Mouse (Mus musculus): Measurements from ENCODE around the gene Stx3. TPM values are rescaled to one million over a fixed set of nuclear protein-coding genes. Genes with fewer than 3 reads are reported as not detected.

Stx3 gene
- total RNA-seq, 1 experiment from 2014 or later = 8.0 TPM

DNA sequence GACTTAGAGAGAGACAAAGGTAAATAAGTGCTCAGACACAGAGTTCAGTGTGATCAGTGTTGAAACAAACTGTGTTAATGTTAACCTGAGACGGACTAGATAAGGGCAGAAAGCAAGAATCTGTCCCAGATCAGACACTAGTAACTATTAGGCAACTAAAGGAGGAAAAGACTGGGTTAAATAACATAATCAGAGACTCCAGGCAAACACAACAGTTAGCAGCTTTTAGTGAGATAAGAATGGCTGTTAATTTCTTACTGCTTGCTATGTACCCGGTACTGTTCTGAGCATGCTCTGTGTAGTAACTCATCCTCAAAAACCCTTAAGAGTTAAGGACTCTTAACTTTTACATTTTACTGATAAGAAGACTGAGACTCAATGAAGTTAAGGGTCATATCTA lies 93.3 kb downstream of the Stx3 start:
- DNase-seq = no peak

Other genes with a start within 250 kb of the Stx3 start
- gene Ms4a6d, start 214.6 kb downstream of the Stx3 start, total RNA-seq (2021) = 2.1 and 2.7 TPM in 2 replicates
- not detected in 2 replicates for gene Ms4a2, start 195.7 kb downstream of the Stx3 start, total RNA-seq (2021)
- not detected in 2 replicates for gene Ms4a3, start 178.6 kb downstream of the Stx3 start, total RNA-seq (2021)
- gene Oosp2, start 158.8 kb downstream of the Stx3 start, total RNA-seq (2021) = not detected in 2 replicates
- gene Oosp1, start 128.3 kb downstream of the Stx3 start, total RNA-seq (2021) = 1.7 and 1.9 TPM in 2 replicates
- gene Oosp3, start 122.3 kb downstream of the Stx3 start, total RNA-seq (2021) = not detected in 2 replicates
- gene Gif, start 71.8 kb downstream of the Stx3 start, total RNA-seq (2021) = not detected in 2 replicates
- 76.5 and 79.8 TPM in 2 replicates for gene Mrpl16, start 49.0 kb downstream of the Stx3 start, total RNA-seq (2021)
- not detected in 2 replicates for gene Olfr1417, start 19.8 kb upstream of the Stx3 start, total RNA-seq (2021)
- gene Olfr1418, start 41.7 kb upstream of the Stx3 start, total RNA-seq (2021) = not detected in 2 replicates
- not detected in 2 replicates for gene Olfr1419, start 55.7 kb upstream of the Stx3 start, total RNA-seq (2021)
- gene Olfr1420, start 67.2 kb upstream of the Stx3 start, total RNA-seq (2021) = not detected in 2 replicates
- 30.2 and 31.7 TPM in 2 replicates for gene Patl1, start 93.0 kb upstream of the Stx3 start, total RNA-seq (2021)
- 63.9 and 65.6 TPM in 2 replicates for gene Osbp, start 146.5 kb upstream of the Stx3 start, total RNA-seq (2021)
- gene Olfr1423, start 221.9 kb upstream of the Stx3 start, total RNA-seq (2021) = not detected in 2 replicates
- not detected in 2 replicates for gene Olfr1424, start 243.3 kb upstream of the Stx3 start, total RNA-seq (2021)